Mouse (Mus musculus) granulocyte monocyte progenitor cell, adult 5-6 weeks (primary cell): ENCODE results near the gene Samd15. TPM values are rescaled to one million over a fixed set of nuclear protein-coding genes. Genes with fewer than 3 reads are reported as not detected.

Source experiments
- ATAC-seq: replicated peaks from 2 replicates; pipeline ENCODE4 v1.8.0; 2016; ENCODE audit warnings: mild to moderate bottlenecking, moderate TSS enrichment, inconsistent platforms; ENCODE audit not compliant: poor library complexity, severe bottlenecking
- total RNA-seq, 2 experiments: library from RNA; stranded (forward) in 1 of 2; stranded (reverse) in 1 of 2; fragments of 200-712, 200-1000 nt in 1 of 2; fragments of >200 nt in 1 of 2; fragmentation: Nextera tagmentation in 1 of 2; gene quantifications; 2 replicates each; pipeline ENCODE4 v1.2.3; 2014 to 2017

The Samd15 gene
- total RNA-seq, 2 experiments from 2014 or later, result 3.2 TPM; not detected in 1

DNA sequence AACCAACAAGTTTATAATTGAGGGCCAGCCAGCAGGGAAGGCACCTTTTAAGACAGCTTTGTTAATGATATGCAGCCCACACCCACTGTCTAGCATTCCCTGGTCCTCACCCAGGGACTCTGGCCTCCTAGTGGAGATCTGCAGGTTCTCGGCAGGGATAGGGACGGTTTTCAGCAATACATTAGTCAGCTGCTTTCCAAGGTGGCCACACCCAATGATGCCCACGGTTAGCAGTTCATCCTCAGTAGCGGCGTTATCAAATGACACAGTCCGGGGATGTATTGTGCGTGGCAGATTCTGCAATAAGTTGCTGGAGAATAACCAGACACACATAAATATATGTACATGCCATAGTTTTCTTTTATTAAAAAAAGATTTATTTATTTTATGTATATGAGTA is 27.3 kb downstream of the Samd15 start:
- no peak; the same call in 1 of the 2 replicates for ATAC-seq

DNA sequence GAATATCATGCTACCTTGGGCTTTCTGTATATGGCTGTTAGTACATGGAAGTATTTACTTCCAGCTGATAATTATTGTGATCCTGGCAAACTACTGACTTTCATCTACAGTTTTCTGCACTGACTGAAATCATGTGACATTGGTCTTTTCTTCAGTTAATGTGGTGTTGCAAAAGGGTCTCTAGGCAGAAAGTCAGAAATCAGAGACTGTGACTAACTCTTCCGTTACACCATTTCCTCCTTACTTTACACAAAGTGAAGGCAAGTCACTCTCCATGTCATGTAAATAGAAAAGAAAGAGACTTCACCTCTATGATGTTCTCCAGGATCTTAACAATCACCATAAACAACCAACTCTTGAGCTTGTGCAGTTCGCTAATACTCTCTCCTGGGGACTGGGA is 30.1 kb downstream of the Samd15 start:
- peak; percentile 52; the same call in 1 of the 2 replicates for ATAC-seq

DNA sequence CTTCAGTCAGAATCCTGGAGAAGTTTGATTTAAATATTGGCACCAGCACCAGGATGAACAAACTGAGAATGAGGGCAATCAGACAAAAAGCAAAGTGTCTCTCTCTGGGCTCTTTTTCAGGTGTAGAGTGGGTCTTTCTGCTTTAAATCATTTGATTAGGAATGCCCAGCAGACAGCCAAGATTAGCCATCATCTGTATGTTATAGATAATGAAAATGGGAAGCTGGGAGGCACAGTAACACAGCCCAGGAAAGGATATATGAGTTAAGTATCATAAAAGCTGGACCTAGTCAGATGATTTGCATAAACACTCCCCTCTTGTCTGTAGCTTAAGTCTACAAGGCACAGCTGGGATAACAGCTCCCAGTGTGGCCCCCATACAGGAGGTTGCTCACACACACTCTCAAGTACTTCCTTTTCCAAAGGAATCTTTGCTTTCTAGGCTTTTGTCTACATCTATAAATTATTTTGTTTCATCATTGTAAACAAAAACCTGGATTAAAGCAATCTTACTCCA is 30.9 kb downstream of the Samd15 start:
- ATAC-seq, result no peak; the same call in 1 of the 2 replicates

DNA sequence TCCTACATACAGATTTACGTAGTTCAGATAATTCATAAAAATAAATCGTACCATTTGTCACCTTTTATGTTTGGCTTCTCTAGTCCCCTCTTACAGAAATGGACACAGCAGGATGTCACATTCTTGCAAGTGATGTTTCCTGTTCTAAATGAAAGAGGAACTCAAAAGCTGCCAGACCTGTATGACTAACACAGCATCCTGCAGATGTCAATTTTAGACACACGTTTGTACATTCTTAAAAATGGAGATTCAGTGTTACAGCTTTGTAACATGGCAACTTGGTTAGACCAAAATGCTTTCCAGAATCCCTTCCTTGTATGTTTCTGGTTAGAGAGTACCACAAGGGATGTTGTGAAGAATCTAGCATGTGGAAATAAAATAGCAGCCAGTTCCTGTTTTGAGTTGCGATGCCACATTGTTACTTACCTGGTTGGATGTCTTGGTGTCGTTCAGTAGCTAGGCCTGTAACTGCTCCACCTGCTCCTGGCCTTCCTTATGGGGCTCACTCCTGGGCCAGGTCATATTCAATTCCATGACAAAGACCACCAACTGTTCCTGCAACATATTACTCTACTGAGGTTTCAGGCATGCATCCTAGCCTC is 37.5 kb downstream of the Samd15 start:
- ATAC-seq, result peak; percentile 86

DNA sequence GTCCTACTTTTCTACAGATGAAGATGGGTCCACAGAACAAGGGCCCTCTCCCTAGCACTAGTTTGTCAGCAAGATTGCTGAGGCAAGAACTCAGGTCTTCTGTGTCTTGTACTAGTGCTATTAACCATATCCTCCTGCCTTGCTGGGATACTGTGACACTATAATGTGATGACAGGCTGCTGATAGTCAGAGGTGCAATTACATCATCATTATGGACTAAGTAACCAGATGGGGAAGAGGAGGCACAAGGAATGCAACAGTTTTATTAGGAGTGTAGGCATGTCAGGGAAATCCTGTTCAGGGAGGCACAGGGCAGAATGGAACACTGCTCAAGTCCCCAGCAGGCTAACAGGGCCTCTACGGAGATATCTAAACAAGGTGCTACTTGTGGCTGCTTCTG is 39.1 kb downstream of the Samd15 start, which contains the start of gene Noxred1:
Noxred1 (minus strand) TSS at position 101 of the 400 bp plus-strand sequence.
- ATAC-seq, result no peak

DNA sequence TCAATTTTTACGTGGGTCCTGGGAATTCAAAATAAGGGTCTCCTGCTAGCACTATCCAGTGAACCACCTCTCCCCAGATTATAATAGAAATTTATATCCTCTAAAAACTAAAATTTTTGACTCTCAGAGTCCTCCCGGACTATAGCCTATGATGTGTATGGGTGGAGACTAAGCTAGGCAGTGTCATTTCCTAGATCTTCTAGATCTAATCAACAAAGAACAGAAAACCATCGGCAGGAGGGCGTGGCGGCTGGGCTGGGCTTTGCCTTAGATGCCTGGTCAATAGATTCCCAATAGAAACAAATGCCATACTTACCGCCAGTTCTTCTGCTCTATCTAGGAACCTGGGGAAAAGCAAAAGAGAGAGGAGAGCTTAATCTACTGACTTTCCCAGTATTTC is 50.6 kb downstream of the Samd15 start:
- ATAC-seq, result no peak

DNA sequence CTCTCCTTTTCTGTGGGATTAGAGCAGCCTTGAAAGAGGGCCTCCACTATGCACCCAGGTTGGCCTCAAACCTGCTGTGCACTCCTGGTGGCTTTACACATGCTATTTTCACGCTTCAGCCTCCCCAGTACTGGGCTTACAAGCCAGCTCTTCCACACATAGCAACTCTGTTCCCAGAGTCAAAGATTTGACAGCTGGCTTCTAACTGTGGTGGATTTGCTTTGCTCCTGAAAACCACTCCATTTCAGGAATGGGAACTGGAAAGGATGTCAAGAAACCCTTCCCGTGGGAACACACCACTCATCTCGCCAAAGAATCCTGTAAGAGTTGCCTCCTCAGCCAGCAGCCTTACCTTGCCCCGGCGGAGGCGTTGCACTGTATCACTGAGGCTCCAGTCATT is 54.4 kb downstream of the Samd15 start:
- no peak for ATAC-seq

DNA sequence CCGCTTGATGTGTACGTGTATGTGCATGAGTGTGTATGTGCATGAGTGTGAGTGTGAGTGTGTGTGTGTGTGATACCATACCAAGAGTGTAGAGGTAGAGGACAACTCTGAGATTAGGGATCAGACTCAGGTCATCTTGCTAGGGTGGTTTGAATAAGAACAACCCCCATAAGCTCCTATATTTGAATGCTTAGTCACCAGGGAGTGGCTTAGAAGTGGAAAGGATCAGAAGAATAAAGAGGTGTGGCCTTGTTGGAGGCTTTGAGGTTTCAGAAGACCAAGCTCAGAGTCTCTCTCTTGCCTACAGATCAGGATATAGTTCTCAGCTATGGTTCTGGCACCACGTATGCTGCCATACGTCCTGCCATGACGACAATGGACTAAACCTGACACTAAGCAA is 57.1 kb downstream of the Samd15 start:
- ATAC-seq, result no peak

DNA sequence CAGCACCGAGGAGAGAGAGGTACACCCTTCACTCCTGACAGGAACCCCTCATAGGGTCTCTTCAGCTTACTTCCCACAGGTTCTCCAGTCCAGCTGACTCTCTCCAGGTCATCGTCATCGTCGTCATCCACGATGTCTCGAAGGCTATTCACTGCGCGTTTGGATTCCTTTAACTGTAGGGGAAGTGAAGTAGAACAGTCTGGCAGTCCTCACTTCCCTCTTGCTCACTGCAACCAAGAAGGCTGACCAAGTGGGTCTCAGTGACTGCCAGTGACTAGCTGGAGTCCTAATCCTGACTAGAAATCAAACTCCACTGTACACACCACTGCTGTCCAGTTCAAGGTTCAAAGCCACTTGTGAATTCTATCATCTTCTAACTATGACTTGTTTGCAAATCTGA is 61.0 kb downstream of the Samd15 start:
- ATAC-seq, result peak; percentile 62

Other genes starting within 250 kb of the Samd15 start
- gene Zdhhc22, start 209.3 kb upstream of the Samd15 start, total RNA-seq (2014; fragmentation: Nextera tagmentation), result not detected in 2 replicates
- gene Zdhhc22, start 209.3 kb upstream of the Samd15 start, total RNA-seq (2017), result not detected in 2 replicates
- gene Tmem63c, start 178.4 kb upstream of the Samd15 start, total RNA-seq (2014; fragmentation: Nextera tagmentation), result not detected in 2 replicates
- not detected in 2 replicates for gene Tmem63c, start 178.4 kb upstream of the Samd15 start, total RNA-seq (2017)
- gene Ngb, start 97.2 kb upstream of the Samd15 start, total RNA-seq (2014; fragmentation: Nextera tagmentation), result not detected in 2 replicates
- gene Ngb, start 97.2 kb upstream of the Samd15 start, total RNA-seq (2017), result not detected in 2 replicates
- 34.2 and 45.7 TPM in 2 replicates for gene Gstz1, start 52.6 kb upstream of the Samd15 start, total RNA-seq (2014; fragmentation: Nextera tagmentation)
- gene Gstz1, start 52.6 kb upstream of the Samd15 start, total RNA-seq (2017), result 22.3 and 28.8 TPM in 2 replicates
- 8.8 and 11.8 TPM in 2 replicates for gene Pomt2, start 51.8 kb upstream of the Samd15 start, total RNA-seq (2014; fragmentation: Nextera tagmentation)
- gene Pomt2, start 51.8 kb upstream of the Samd15 start, total RNA-seq (2017), result 7.9 and 9.8 TPM in 2 replicates
- 9.6 and 9.8 TPM in 2 replicates for gene Tmed8, start 731 bp downstream of the Samd15 start, total RNA-seq (2014; fragmentation: Nextera tagmentation)
- gene Tmed8, start 731 bp downstream of the Samd15 start, total RNA-seq (2017), result 5.4 and 8.0 TPM in 2 replicates
- 1.8 TPM in 1 of 2 replicates, not detected in the other for gene Noxred1, start 39.0 kb downstream of the Samd15 start, total RNA-seq (2014; fragmentation: Nextera tagmentation)
- gene Noxred1, start 39.0 kb downstream of the Samd15 start, total RNA-seq (2017), result not detected in 2 replicates
- gene Vipas39, start 66.5 kb downstream of the Samd15 start, total RNA-seq (2014; fragmentation: Nextera tagmentation), result 25.9 and 56.4 TPM in 2 replicates
- 27.2 and 31.0 TPM in 2 replicates for gene Vipas39, start 66.5 kb downstream of the Samd15 start, total RNA-seq (2017)
- 174 and 185 TPM in 2 replicates for gene Ahsa1, start 66.8 kb downstream of the Samd15 start, total RNA-seq (2014; fragmentation: Nextera tagmentation)
- gene Ahsa1, start 66.8 kb downstream of the Samd15 start, total RNA-seq (2017), result 310 and 324 TPM in 2 replicates
- gene Ism2, start 100.0 kb downstream of the Samd15 start, total RNA-seq (2014; fragmentation: Nextera tagmentation), result not detected in 2 replicates
- gene Ism2, start 100.0 kb downstream of the Samd15 start, total RNA-seq (2017), result not detected in 2 replicates
- gene Sptlc2, start 188.6 kb downstream of the Samd15 start, total RNA-seq (2014; fragmentation: Nextera tagmentation), result 124 and 145 TPM in 2 replicates
- gene Sptlc2, start 188.6 kb downstream of the Samd15 start, total RNA-seq (2017), result 153 and 160 TPM in 2 replicates
- 123 and 162 TPM in 2 replicates for gene Slirp, start 244.2 kb downstream of the Samd15 start, total RNA-seq (2014; fragmentation: Nextera tagmentation)
- gene Slirp, start 244.2 kb downstream of the Samd15 start, total RNA-seq (2017), result 102 and 106 TPM in 2 replicates
- gene Alkbh1, start 244.3 kb downstream of the Samd15 start, total RNA-seq (2014; fragmentation: Nextera tagmentation), result 65.3 and 73.7 TPM in 2 replicates
- gene Alkbh1, start 244.3 kb downstream of the Samd15 start, total RNA-seq (2017), result 58.4 and 70.3 TPM in 2 replicates